Mouse (Mus musculus) layer of hippocampus, adult 2 months (tissue): ENCODE measurements at regions not wholly inside any gene's neighbourhood (a gene's known extent, or its start where the extent isn't known, plus 50 kb on each side); places are given as distances from the start of the nearest gene placed in this dataset.
"Not testable (repeated sequence)": the region's sequence is repeated elsewhere in the genome, so short reads cannot be mapped to it uniquely, and the experiment has no call there.

Source experiments
- DNase-seq, 2 experiments: peaks; one replicate each; pipeline ENCODE4 v3.0.0; 2022; ENCODE audit warnings: low spot score in 2 of 2
- H3K27ac ChIP-seq: fragments of 200-600 bp; 2 replicates; pipeline ENCODE4 v1.8.1; 2022
- H3K4me3 ChIP-seq: fragments of 200-600 bp; 2 replicates; pipeline ENCODE4 v1.8.1; 2022; ENCODE audit warnings: mild to moderate bottlenecking
- CTCF ChIP-seq: fragments of 200-600 bp; conservative IDR thresholded peaks from 2 replicates; pipeline ENCODE4 v1.8.1; 2022; ENCODE audit warnings: antibody characterized with exemption, mild to moderate bottlenecking, moderate library complexity

DNA sequence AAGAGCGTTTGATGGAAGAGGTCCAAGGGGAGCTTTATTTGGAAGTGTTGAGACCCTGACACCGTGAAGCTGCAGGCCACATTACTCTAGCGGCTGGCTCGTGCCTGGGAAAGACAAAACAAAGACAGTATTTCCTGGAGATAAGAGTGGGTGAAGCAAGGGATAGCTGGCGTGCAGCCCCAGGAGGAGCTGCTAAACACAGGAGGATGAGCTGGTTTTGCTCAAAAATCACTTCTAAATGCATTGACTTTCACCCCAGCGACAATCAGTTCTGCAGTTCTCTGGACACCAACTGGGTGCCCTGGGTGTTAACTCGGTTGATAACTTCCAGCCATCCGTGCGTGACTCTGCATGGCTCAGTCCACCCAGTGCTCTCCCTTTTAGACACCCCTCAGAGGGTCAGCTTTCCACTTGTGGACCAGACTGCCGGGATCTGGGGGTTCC, 190.8 kb upstream of the Daam1 start:
- no peak overlapping the region for H3K27ac ChIP-seq
- H3K4me3 ChIP-seq: peak overlapping the region; percentile 17; the same call in 1 of the 2 replicates
- no peak for DNase-seq
- no peak for TF ChIP-seq CTCF

DNA sequence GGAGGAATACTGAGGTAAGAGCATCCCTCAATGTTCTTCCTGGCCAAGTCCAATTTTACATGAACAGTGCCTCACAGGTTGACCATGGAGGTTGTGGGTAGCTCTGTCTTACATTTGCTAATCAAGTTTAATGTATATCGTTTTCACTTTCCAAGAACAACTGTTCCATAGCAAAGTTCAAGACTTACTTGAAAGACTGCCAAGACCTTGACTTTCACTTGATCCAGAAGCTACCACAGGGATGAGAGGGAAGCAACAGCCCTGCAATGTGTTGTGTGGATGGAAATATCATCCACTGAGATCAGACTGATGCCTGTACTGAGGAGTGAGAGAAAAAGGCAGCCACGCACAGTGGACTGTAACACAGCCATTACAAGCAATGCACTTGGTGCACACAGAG, 189.4 kb upstream of the Daam1 start:
- H3K27ac ChIP-seq: no peak overlapping the region
- TF ChIP-seq CTCF: no peak
- no peak for DNase-seq
- no peak overlapping the region for H3K4me3 ChIP-seq

DNA sequence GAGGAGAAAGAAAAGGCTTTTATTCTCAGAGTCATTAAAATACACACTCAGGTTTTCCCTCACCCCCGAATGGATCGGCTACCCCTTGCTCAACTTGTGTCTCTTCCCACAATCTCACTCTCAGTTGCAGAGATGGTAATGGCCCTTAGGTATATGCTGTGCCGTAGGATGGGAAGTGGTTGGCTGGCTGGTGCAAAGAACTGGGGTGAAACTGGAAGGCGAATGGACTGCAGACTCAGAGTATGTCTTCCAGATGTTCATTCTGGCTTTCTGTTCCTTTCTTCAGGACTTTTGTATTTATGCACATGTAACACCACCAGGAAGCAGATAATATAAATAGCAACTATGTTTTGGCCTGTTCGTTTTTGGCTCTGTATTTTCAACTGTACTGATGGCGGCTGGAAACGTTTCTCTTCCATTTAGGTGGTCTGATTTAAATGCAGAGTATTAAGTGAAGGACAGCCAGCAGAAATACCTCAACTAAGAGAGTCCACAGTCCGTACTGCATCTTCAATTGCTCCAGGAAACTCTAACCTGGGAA, 188.0 kb upstream of the Daam1 start:
- no peak for DNase-seq
- no peak overlapping the region for H3K27ac ChIP-seq
- no peak overlapping the region for H3K4me3 ChIP-seq
- no peak for TF ChIP-seq CTCF

DNA sequence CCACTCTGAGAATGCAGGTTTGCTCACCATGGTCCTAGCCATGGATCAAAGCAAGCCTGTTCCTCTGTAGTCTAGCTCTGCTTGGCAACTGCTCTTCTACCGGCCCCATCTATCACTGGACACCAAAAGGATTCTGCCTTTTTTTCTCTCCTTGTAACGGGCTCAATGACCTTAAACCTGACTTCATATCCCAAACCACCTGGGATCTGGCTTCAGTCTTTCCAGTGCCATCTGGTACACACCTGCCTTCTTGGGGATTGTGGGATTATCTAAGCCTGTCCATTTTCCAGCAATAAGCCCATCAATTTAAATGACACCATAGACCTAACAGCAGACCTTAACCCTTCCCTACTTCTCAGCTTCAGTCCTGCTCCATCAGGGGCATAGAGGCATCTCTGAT, 179.6 kb upstream of the Daam1 start:
- Histone ChIP-seq H3K4me3 (no peak overlapping the region), H3K27ac (no peak overlapping the region)
- DNase-seq: no peak
- TF ChIP-seq CTCF: no peak

DNA sequence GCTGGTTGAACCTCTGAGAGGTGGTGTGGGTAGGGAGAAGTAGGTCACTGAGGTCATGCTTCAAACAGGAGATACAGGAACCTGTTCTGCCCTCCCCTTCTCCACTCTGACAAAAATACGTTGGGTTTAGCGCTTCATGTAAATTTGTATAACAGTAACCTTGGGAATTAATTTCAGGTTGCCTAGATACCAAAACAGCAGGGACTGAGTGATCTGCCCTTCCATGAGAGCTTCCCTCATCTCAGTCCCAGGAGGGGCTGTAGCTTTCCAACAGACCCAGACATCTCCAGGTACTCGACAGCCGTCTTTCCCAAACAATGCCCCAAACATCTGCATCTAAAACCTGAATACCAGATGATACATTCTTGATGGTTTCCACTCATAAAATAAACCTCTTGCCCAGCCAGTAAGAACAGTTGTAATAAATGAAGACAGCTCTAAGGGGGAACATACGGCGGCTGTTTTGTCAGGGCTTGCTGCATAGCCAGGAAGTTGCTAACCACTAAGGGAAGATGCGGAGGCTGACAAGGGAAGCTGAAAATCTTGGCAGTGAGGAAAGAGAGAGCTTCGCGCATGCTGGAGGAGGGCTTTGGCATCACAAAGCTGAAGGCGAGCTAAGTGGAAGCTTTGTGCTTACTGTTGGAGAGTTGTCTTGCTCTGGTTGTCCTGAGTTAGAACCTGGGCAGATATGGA, 137.4 kb upstream of the Daam1 start:
- Histone ChIP-seq H3K4me3 (no peak overlapping the region), H3K27ac (peak overlapping the region; percentile 69)
- TF ChIP-seq CTCF: no peak
- DNase-seq: peak; percentile 41 to 79

DNA sequence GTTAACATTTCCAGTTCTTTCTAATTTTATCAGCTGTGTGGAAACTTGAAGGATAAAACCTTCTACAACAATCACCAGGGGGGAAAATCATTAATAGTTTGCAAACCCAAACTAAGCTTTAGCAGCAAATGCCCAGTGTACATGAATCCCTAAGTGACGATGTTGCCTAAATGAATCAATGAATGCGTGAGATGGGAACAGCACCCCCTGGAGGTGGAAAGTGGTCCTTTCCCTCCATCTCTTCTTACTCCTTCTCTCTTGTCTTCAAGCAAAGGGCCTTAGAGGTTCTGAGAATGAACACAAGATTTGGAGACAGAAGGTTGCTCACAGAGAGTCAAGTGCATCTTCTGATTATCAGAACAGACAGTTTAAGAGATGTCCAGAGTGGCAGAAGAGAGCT, 129.1 kb upstream of the Daam1 start:
- H3K4me3 ChIP-seq: no peak overlapping the region
- peak; percentile 41 to 73 for DNase-seq
- no peak overlapping the region for H3K27ac ChIP-seq
- TF ChIP-seq CTCF: peak; percentile 82

DNA sequence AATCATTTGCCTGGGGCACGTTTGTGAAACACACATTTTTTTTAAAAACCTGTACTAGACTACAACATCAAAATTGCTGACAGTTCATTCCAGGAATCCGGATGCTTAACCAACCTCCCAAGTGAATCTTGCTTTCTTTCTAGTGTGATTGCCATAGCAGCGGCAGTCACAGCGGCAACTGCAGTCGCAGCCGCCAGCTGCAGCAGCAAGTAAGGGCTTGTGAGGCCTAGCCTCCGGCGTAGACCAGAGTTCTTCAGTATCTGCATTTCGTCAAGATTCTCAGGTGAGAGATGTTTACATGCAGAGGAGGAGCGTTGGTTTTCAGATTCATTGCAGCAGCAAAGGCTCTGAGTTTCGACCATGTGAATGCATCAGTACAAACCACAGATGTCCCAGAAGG, 128.7 kb upstream of the Daam1 start:
- Histone ChIP-seq H3K27ac (no peak overlapping the region), H3K4me3 (no peak overlapping the region)
- DNase-seq: no peak
- TF ChIP-seq CTCF: no peak

DNA sequence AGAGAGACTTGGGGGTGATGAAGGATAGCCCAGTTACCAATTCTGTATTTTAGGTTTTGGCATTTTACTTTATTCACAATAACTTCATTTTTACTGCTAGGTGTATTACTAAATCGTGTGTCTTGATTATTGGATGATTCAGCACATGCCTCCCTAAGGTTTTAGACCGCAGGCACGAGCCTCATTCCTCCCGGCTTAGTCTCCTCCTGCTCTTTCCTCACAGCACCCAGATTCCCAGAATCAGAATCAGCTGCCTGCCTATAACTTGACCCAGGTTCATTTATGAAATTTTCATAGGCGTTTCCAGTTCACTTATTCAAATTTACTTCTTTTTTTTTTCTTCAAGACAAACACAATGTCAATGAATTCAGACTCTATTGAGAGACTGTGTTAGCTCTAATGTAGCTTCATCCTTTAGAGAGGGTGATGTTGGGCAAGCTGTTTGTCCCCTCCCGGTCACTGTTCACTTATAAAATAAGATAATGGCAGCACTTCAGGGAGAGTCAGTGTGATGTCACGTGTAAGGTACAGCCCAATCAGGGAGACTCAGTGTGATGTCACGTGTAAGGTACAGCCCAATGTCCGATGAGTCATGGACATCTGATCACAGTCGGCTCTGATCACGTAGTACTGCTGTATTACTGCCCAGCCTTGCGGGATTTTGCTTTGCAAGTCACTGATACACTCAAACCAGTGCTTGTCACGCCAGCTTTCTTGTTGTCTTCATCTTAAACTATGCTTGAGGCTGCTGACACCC, 127.6 kb upstream of the Daam1 start:
- Histone ChIP-seq H3K4me3 (no peak overlapping the region), H3K27ac (no peak overlapping the region)
- TF ChIP-seq CTCF: no peak
- no peak for DNase-seq

DNA sequence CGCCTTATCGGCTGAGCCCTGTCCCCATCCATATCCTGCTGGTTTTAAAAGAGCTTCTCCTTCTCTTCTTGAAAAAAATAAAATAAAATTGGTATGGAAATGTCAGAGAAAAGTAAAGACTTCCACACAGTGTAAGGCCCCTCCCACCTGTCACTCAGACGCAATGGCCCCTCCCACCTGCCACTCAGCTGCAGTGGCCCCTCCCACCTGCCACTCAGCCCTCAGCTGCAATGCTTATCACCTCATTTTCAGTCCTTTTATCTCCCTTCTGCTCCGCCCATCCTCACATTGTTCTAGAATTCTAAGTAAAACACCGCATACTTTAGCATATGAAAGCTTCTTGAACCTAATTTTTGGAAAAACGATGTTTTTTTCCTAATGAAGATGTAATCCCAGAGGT, 126.4 kb upstream of the Daam1 start:
- Histone ChIP-seq H3K27ac (no peak overlapping the region), H3K4me3 (no peak overlapping the region)
- no peak for DNase-seq
- no peak for TF ChIP-seq CTCF

DNA sequence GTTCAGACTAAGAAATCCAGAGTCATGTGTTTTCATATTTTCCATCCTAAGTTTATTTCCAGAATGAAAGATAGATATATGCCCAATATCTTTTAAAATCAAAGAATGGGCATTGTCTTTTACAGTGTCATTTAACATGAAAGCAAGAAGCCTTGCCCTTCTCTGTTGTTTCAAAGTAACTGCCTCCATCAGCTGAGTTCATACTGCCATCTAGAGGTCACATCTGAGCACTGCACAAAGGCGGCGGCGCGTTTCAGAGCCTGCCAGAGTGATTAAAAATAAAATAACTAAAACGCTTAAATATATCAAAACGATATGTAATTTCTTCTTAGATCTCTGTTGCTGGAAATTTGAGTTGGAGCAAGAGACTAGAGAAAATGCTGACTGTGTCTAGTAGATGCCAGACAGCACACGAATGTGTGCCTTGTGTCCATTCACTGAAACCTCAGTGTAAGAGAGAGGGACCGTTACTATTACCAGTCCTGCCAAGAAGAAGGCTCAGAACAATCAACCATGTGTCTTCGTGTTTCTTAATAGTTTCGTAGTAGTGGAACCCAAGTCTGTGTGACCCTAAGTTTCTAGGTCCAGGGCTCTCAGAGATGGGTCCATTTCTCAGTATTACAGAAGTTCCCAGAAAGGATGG, 123.0 kb upstream of the Daam1 start:
- peak; percentile 66 to 80 for DNase-seq
- TF ChIP-seq CTCF: peak; percentile 99

DNA sequence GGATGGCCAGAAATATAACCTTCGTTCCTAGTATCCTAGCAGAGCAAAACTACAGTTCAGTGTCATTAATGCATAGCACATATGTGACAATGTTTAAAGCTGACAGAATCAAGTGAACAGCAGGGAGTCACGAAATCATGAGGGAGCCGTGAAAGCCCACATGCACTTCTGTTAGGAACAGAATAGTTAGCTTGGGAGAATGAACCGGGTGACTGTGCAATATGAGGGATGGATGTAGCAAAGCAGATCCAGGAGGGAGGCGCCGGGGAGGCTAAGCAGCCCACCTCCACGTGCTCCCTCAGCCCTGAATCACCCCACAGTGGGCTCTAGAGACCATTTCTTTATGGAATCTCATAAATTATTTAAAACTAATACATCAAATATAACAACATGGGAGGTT, 116.3 kb upstream of the Daam1 start:
- H3K27ac ChIP-seq: no peak overlapping the region
- no peak for TF ChIP-seq CTCF
- DNase-seq: no peak

More for the DNA sequence above, 123.0 kb upstream of the Daam1 start:
- no peak overlapping the region for H3K27ac ChIP-seq
- peak overlapping the region; percentile 23; the same call in 1 of the 2 replicates for H3K4me3 ChIP-seq

DNA sequence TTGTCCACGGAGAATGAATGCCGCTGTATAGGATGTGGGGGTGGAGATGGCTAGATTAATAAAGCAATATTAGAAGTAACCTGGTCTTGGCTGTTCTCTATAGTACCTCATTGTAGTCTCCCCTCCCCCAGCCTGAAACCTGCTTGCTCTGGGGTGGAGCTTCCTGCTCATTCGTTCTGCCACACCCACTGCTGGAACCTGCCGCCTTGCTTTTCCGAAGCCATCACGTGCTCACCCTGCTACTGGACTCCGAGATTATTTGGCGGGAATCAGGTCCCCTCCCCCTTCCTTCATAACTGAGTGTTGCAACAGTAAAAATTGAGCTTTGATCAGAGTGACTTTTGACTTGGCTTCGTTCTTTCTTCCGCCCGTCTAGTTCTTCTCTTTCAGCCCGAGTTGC, 112.5 kb upstream of the Daam1 start:
- H3K27ac ChIP-seq, DNase-seq, H3K4me3 ChIP-seq: not testable (repeated sequence)

More for the DNA sequence above, 116.3 kb upstream of the Daam1 start:
- H3K4me3 ChIP-seq: no peak overlapping the region

DNA sequence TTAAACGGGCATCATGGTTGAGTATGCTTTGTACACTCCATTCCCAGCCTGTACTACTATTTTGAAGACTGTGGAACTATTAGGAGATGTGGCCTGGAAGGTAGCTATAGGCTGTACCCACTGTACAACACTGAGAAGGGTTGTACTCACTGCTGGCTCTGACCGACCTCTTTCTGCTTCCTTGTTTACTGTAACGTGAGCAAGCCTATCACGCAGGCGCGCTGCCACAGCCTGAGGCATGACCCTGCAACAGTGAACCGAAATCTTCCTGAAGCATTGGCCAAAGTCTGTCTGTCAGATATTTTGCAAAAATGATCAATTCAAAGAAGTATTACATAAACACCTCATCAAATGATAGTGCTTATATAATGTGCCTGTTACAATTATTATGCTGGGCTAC, 112.0 kb upstream of the Daam1 start:
- H3K27ac ChIP-seq: no peak overlapping the region

More for the DNA sequence above, 112.0 kb upstream of the Daam1 start:
- DNase-seq: no peak
- H3K4me3 ChIP-seq: no peak overlapping the region
- no peak for TF ChIP-seq CTCF
